Mouse (Mus musculus) kidney, adult 2 months (tissue): ENCODE data around the gene Psors1c2.
A peak's percentile ranks its signal among the peaks of the same experiment; 100 is the strongest.

Experiments
- CTCF ChIP-seq: fragments of 200-500 bp; conservative IDR thresholded peaks from 2 replicates; pipeline ENCODE4 v1.5.1; 2011; ENCODE audit warnings: low read depth, mild to moderate bottlenecking, control low read depth, low read length, moderate library complexity, mixed read lengths; ENCODE audit not compliant: insufficient read depth, insufficient read length
- POLR2A ChIP-seq: fragments of 200-500 bp; IDR thresholded peaks from one replicate; pipeline ENCODE4 v1.6.1; 2011; ENCODE audit warnings: low read depth, low read length, control low read depth

DNA sequence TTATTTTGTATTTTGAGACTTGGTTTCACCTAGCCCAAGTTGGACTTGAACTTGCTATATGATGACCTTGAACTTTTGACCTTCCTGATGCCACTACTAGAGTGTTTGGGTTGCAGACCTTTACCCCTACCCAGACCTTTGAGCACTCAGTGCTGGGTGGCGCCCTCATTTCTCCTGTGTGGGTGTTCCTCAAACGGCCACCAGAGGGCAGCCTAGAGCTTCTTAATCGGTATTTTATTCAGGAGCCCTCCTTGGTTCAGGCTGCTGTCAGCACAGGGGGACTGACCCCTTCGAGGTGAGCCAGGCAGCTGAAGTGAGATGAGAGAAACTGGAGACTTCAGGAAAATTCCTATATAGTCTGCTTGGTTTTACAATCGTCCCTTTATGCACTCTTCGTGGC is 11.7 kb downstream of the Psors1c2 start:
- no peak for TF ChIP-seq POLR2A
- TF ChIP-seq CTCF: peak; percentile 66
